Mouse (Mus musculus) heart, adult 2 months (tissue): ENCODE measurements around the gene Pten. TPM values are rescaled to one million over a fixed set of nuclear protein-coding genes. Genes with fewer than 3 reads are reported as not detected.

Experiments used
- DNase-seq, 2 experiments: peaks; one replicate each; pipeline ENCODE4 v3.0.0; 2021
- H3K27ac ChIP-seq: fragments of 200-600 bp; 2 replicates; pipeline ENCODE4 v1.8.1; 2022
- H3K27me3 ChIP-seq: fragments of 200-500 bp; 2 replicates; pipeline ENCODE4 v1.6.1; 2012; ENCODE audit warnings: mild to moderate bottlenecking, low read length, inconsistent platforms, mixed read lengths; ENCODE audit not compliant: control insufficient read depth, insufficient read depth
- H3K36me3 ChIP-seq: fragments of 200-500 bp; 2 replicates; pipeline ENCODE4 v1.6.1; 2012; ENCODE audit warnings: low read length, inconsistent platforms; ENCODE audit not compliant: control insufficient read depth, insufficient read depth
- H3K4me1 ChIP-seq: fragments of 200-500 bp; 2 replicates; pipeline ENCODE4 v1.6.1; 2011; ENCODE audit warnings: low read length; ENCODE audit not compliant: control insufficient read depth, insufficient read depth
- H3K4me3 ChIP-seq: fragments of 200-600 bp; 2 replicates; pipeline ENCODE4 v1.8.1; 2022
- H3K79me2 ChIP-seq: fragments of 200-500 bp; replicated peaks from 2 replicates; pipeline ENCODE4 v1.6.1; 2012; ENCODE audit warnings: mild to moderate bottlenecking, inconsistent platforms, low read length, moderate library complexity, mixed read lengths; ENCODE audit not compliant: control insufficient read depth, insufficient read depth
- H3K9ac ChIP-seq: fragments of 200-500 bp; 2 replicates; pipeline ENCODE4 v1.6.1; 2012; ENCODE audit warnings: low read depth, mild to moderate bottlenecking, control low read depth, inconsistent platforms, low read length, mixed read lengths
- CTCF ChIP-seq: fragments of 200-600 bp; IDR thresholded peaks from 2 replicates; pipeline ENCODE4 v1.8.1; 2022; ENCODE audit warnings: antibody characterized with exemption, mild to moderate bottlenecking, moderate library complexity
- EP300 ChIP-seq: fragments of 200-500 bp; IDR thresholded peaks from 2 replicates; pipeline ENCODE4 v1.6.1; 2011; ENCODE audit warnings: low read depth, low read length, control low read depth; ENCODE audit not compliant: insufficient read depth
- POLR2A ChIP-seq: fragments of 200-500 bp; IDR thresholded peaks from 2 replicates; pipeline ENCODE4 v1.6.1; 2011; ENCODE audit warnings: mild to moderate bottlenecking, low read depth, low read length, control low read depth; ENCODE audit not compliant: insufficient read depth
- WGBS: fragments of 180-500 bp; shearing (Covaris S2); methylation state at CpG from one replicate; pipeline ENCODE4 v1.1.7; 2018; 5-methylcytosine and 5-hydroxymethylcytosine counted together
- intact Hi-C: fragments of 180-260 bp; cut with DNase I; formaldehyde crosslinking; loops from one replicate; pipeline ENCODE4 v1.15.1; 2025
- polyA plus RNA-seq: library from polyadenylated mRNA; depleted of rRNA; stranded (reverse); fragments of >200 nt; gene quantifications from 2 replicates; pipeline ENCODE4 v1.2.3, GENCODE M21; 2012
- total RNA-seq, 2 experiments: library from RNA; stranded (reverse); gene quantifications; 2 replicates each; pipeline ENCODE4 v1.2.3; 2021

Pten gene
- total and polyA plus RNA-seq, 3 experiments = 9.6 to 67.9 (median 59.7) TPM

DNA sequence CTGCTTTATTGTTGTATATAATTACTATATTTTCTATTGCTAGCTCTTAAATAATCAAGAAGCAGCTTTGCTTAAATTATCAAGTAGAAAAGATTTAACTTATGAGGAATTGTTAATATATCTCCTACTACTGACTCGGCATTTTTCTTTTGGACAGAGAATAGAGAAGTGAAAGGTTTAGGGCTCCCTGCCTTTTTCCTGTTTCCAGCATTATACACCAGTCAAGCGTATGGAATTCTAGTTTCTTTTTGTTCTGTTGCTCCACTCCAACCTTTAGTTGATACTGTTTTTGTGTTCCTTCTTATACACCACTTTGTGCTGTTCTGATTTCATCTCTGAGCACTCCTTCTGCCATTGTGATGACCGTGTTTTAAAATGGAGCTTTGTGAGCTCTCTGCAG, 32.2 kb downstream of the Pten start:
- H3K79me2 ChIP-seq = peaks cover 6% of the 10 kb centered on the region
- no peak overlapping the region for H3K4me3 ChIP-seq
- intact Hi-C loops = no loop called here
- WGBS = 33% methylated on average over 3 of the region's 3 CpGs
- no peak for TF ChIP-seq EP300
- no peak for TF ChIP-seq POLR2A
- no peaks in the 10 kb centered on the region for H3K27me3 ChIP-seq
- H3K36me3 ChIP-seq = peaks cover 33% of the 10 kb centered on the region
- no peak for DNase-seq
- H3K9ac ChIP-seq = no peak overlapping the region
- peaks cover 18% of the 10 kb centered on the region for H3K4me1 ChIP-seq
- no peak overlapping the region for H3K27ac ChIP-seq

DNA sequence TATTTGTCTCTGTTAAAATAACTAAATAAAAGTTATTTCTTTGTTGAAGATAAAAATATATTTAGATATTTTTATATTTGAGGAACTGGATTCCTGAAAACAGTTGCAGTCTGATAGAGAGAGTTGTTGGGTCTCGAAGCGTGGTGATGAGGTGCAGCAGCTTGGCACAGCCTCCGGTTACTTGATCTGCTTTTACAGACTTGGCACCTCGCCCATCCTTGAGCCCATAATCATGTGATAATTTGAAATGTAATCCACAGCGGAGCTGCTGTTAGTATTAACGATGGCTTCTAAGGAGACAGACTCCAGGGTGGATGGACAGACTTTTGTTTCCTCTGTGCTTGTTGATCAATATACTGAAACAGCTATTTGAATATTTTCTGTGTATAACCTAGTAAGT, 35.3 kb downstream of the Pten start:
- no peaks in the 10 kb centered on the region for H3K27me3 ChIP-seq
- H3K36me3 ChIP-seq = peaks cover 35% of the 10 kb centered on the region
- peaks cover 17% of the 10 kb centered on the region for H3K4me1 ChIP-seq
- no peak for TF ChIP-seq CTCF
- no peak for TF ChIP-seq EP300
- TF ChIP-seq POLR2A = no peak
- peaks cover 3% of the 10 kb centered on the region; the same call in 1 of the 2 replicates for H3K79me2 ChIP-seq
- no peak overlapping the region for H3K27ac ChIP-seq
- WGBS = under 1% methylated on average over 6 of the region's 6 CpGs
- DNase-seq = peak; percentile 55 to 69
- intact Hi-C loops = no loop called here
- no peak overlapping the region for H3K9ac ChIP-seq
- no peak overlapping the region for H3K4me3 ChIP-seq

DNA sequence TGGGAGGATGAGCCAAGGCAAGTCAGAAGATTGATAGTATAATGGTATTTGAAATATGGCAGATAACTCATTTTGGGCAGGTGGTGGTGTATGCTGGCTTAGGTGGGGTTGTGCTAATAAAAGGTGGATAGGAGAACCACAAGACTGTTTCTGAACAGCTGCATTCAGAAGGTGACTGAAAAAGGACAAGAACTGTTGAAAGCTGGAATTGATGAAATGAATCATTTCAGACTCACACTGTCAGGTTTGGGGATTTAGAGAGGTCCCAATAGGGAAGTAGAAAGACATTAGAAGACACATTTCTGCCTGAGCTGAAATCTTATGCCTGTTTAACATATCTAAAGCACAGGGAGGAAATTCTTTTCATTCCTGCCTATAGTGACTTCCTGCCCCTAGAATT, 36.6 kb downstream of the Pten start:
- no peak for TF ChIP-seq POLR2A
- no peak for TF ChIP-seq EP300
- no peak for TF ChIP-seq CTCF
- Histone ChIP-seq H3K79me2 (peaks cover 3% of the 10 kb centered on the region; the same call in 1 of the 2 replicates), H3K4me1 (peaks cover 12% of the 10 kb centered on the region), H3K4me3 (no peak overlapping the region), H3K27ac (no peak overlapping the region), H3K9ac (no peak overlapping the region), H3K36me3 (peaks cover 36% of the 10 kb centered on the region), H3K27me3 (no peaks in the 10 kb centered on the region)
- intact Hi-C loops = no loop called here
- no peak for DNase-seq

DNA sequence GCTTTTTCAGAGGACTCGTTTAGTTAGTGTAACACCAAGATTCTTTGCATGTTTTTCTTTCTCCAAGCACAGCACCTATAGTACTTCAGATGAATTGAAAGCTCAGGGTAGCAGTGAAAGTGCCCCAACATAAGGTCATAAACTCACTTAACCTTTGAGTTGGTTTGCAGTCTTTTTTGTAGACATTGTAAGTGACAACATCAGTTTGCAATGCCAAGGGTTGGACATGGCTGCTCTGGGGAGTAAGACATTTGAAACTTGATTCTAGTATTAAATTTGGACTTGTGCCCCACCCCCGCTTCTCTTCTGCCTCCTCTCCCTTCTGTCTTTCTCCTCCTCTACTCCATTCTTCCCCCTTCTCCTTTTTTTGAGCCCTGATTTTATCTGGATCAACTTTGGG, 43.3 kb downstream of the Pten start:
- H3K27ac ChIP-seq = no peak overlapping the region
- intact Hi-C loops = no loop called here

DNA sequence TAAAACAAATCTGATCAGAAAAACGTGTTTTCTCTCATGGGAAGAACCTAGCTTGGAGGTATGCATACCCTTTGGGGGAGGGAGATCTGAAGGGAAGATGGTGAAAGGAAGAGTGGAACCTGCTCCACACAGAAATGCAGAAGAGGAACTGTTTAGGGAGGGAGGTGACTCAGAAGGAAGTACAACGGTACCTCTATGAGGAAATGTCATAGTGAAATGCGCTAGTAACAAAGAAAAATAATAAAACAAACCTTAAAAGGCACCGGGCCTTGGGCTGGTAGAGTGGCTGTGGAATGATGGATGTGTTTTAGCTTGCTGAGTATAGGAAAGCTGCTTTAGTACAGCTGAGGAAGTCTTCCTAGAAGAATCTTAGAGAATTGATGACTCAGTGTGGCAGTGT, 47.4 kb downstream of the Pten start:
- no peak overlapping the region for H3K9ac ChIP-seq
- peaks cover 26% of the 10 kb centered on the region for H3K36me3 ChIP-seq
- no peak for DNase-seq
- TF ChIP-seq POLR2A (no peak), EP300 (no peak), CTCF (no peak)
- H3K4me3 ChIP-seq = no peak overlapping the region
- WGBS = 54% methylated on average over 4 of the region's 4 CpGs
- H3K27ac ChIP-seq = no peak overlapping the region
- H3K27me3 ChIP-seq = no peaks in the 10 kb centered on the region
- intact Hi-C loops = no loop called here
- H3K79me2 ChIP-seq = peaks cover 5% of the 10 kb centered on the region
- H3K4me1 ChIP-seq = peaks cover 2% of the 10 kb centered on the region

More for the DNA sequence above, 43.3 kb downstream of the Pten start:
- no peaks in the 10 kb centered on the region for H3K27me3 ChIP-seq
- TF ChIP-seq EP300 = no peak
- no peak for TF ChIP-seq POLR2A
- no peak for TF ChIP-seq CTCF
- WGBS = 89% methylated on average over 2 of the region's 2 CpGs
- H3K4me1 ChIP-seq = peaks cover 4% of the 10 kb centered on the region
- no peak overlapping the region for H3K4me3 ChIP-seq
- DNase-seq = no peak
- peaks cover 4% of the 10 kb centered on the region; the same call in 1 of the 2 replicates for H3K79me2 ChIP-seq
- H3K9ac ChIP-seq = no peak overlapping the region
- H3K36me3 ChIP-seq = peaks cover 32% of the 10 kb centered on the region

DNA sequence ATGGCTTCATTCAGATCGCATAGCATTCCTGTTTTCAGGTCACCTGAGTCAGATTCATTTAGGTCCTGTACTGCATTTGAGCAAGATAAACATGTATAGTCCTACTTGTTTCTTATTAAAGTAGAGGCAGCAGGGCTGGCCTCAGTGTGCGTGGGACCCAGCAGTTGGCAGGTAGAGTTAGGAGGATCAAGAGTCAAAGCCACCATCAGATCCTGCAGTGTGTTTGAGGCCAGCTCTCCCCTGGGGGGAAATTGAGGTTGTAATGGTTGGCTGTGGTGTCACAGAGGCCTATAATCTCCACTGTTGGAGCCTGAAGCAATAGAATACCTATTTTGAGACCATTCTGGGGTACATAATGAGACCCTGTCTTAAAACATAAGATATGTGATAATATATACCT, 50.3 kb downstream of the Pten start:
- Histone ChIP-seq H3K9ac (no peak overlapping the region), H3K4me1 (no peaks in the 10 kb centered on the region; the same call in 1 of the 2 replicates), H3K27ac (no peak overlapping the region), H3K27me3 (no peaks in the 10 kb centered on the region), H3K36me3 (peaks cover 7% of the 10 kb centered on the region), H3K4me3 (no peak overlapping the region), H3K79me2 (peaks cover 1% of the 10 kb centered on the region; the same call in 1 of the 2 replicates)
- TF ChIP-seq POLR2A (no peak), CTCF (no peak), EP300 (no peak)
- no peak for DNase-seq
- 92% methylated on average over 2 of the region's 2 CpGs for WGBS
- intact Hi-C loops = no loop called here
